Mouse (Mus musculus): Measurements from ENCODE around the gene Mrpl28.

GRCm38 (mm10) chr17:26116503-26117258 is 6.6 kb upstream of the Mrpl28 start:
- TF ChIP-seq CTCF (IDR thresholded peaks at IDR 0.05; ENCODE audit: low read depth) (no peak), EP300 (optimal IDR thresholded peaks at IDR 0.05) (no peak)

All from stomach, postnatal 0 days (tissue).